Mouse (Mus musculus): Measurements from ENCODE around the gene Kirrel3. TPM values are rescaled to one million over a fixed set of nuclear protein-coding genes. Genes with fewer than 3 reads are reported as not detected.

The Kirrel3 gene
- total and polyA plus RNA-seq, 3 experiments: 0.98 TPM; not detected in 2

DNA sequence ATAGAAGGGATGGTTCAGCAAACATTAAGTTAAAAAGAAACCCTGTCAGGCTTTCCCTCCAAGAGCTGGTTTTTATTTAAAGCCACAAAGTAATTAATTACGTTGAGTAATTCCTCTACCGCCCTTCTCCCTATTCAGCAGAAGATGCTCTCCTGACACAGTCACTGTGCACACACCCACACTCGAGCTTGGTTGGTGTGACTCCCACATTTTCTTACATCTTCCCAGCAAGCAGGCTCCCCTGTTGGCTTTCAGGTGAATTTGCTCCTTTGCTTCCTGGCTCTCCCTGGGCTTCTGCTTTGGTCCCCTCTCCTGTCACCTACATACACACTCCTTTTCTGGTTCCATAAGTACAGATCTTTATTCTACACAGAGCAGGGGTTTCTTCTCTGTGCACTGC, 203.7 kb downstream of the Kirrel3 start:
- H3K36me3 ChIP-seq (replicated peaks): no peaks in the 10 kb centered on the region
- H3K4me1 ChIP-seq (ENCODE audit: insufficient read depth, low read depth, low read length): no peaks in the 10 kb centered on the region
- no peak overlapping the region for H3K4me3 ChIP-seq (ENCODE audit: low read depth, low read length)
- ATAC-seq (ENCODE audit: extremely low read depth, insufficient number of reproducible peaks, low FRiP score, poor library complexity, severe bottlenecking): no peak
- no peak for DNase-seq (ENCODE audit: low spot score)
- TF ChIP-seq POLR2AphosphoS5 (IDR thresholded peaks at IDR 0.05; ENCODE audit: insufficient replicate concordance, low read depth, low read length) (no peak), GATA2 (IDR thresholded peaks at IDR 0.05; ENCODE audit: borderline replicate concordance, low read depth, low read length) (no peak), GATA1 (IDR thresholded peaks at IDR 0.05; ENCODE audit: borderline replicate concordance, low read length) (no peak), CTCF (IDR thresholded peaks at IDR 0.05; ENCODE audit: low read depth, low read length) (no peak), TAL1 (conservative IDR thresholded peaks at IDR 0.05; ENCODE audit: low read depth, low read length) (no peak)
- peaks cover 6% of the 10 kb centered on the region; the same call in 1 of the 2 replicates for H3K9me3 ChIP-seq (replicated peaks)
- H3K27me3 ChIP-seq (ENCODE audit: insufficient read depth, low read length): no peaks in the 10 kb centered on the region

DNA sequence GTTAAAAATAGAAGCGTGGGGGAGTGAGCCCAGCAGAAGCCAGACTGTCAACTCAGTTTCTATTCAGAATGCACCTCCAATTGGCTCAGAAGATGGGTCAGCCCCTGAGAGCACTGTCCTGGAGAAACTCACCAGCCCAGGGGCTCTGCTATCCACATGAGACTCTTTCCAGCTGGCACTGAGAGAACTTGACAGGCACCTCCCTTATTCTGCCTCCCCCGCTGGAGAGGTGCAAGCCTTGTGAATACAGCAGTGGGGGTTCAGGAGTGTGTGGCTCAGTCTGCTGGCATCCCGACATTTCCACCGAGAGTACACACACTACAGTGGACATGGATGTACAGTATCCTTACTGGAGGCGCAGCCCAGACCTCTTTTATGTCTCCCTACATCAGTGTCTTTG, 210.0 kb downstream of the Kirrel3 start:
- DNase-seq (ENCODE audit: low spot score) (no peak), ATAC-seq (ENCODE audit: extremely low read depth, insufficient number of reproducible peaks, low FRiP score, poor library complexity, severe bottlenecking) (no peak)
- Histone ChIP-seq H3K36me3 (replicated peaks) (no peaks in the 10 kb centered on the region), H3K4me1 (ENCODE audit: insufficient read depth, low read depth, low read length) (no peaks in the 10 kb centered on the region), H3K4me3 (ENCODE audit: low read depth, low read length) (no peak overlapping the region), H3K9me3 (replicated peaks) (0 out of 2 replicates have a peak, but pooled peaks cover 2% of the 10 kb centered on the region), H3K27me3 (ENCODE audit: insufficient read depth, low read length) (no peaks in the 10 kb centered on the region)
- no peak for TF ChIP-seq GATA2 (IDR thresholded peaks at IDR 0.05; ENCODE audit: borderline replicate concordance, low read depth, low read length)
- TF ChIP-seq TAL1 (conservative IDR thresholded peaks at IDR 0.05; ENCODE audit: low read depth, low read length): no peak
- TF ChIP-seq POLR2AphosphoS5 (IDR thresholded peaks at IDR 0.05; ENCODE audit: insufficient replicate concordance, low read depth, low read length): no peak
- no peak for TF ChIP-seq GATA1 (IDR thresholded peaks at IDR 0.05; ENCODE audit: borderline replicate concordance, low read length)
- no peak for TF ChIP-seq CTCF (IDR thresholded peaks at IDR 0.05; ENCODE audit: low read depth, low read length)

DNA sequence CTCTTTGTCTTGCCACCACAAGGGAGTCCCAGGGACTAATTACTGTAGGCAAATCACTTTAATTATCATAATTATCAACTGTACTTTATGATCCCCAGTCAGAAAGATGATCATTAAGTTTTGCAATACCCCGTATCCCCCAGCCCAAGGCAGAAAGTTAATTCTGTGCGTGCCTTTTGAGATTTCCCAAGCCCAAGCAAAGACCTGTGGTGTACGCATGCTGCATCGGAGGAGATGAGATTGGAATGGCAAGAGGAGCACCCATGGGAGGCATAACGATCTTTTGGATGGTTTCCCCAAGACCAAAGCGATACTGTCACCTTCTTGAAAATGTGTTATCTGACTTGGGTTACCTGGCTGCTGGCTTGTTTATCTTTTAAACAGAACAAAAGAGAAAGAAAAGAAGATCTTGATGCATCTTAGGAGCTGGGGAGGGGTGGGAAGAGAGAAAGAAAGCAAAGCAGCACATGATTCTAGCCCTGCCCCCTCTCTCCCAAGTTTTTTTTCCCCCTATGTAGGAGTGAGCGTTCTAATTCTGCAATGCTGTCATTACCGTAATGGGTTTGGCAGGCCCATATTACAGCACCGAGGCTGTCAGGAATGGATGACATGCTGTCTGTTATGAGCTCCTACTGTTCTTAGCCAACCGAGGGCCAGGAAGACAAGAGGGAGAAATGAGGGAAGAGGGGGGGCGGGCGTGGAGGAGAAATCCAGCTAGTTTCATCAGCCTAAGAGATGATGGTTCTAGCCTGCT, 218.0 kb downstream of the Kirrel3 start:
- H3K36me3 ChIP-seq (replicated peaks): no peaks in the 10 kb centered on the region
- no peaks in the 10 kb centered on the region for H3K4me1 ChIP-seq (ENCODE audit: insufficient read depth, low read depth, low read length)
- H3K9me3 ChIP-seq (replicated peaks): no peaks in the 10 kb centered on the region
- DNase-seq (ENCODE audit: low spot score) (no peak), ATAC-seq (ENCODE audit: extremely low read depth, insufficient number of reproducible peaks, low FRiP score, poor library complexity, severe bottlenecking) (no peak)
- no peak for TF ChIP-seq TAL1 (conservative IDR thresholded peaks at IDR 0.05; ENCODE audit: low read depth, low read length)
- TF ChIP-seq CTCF (IDR thresholded peaks at IDR 0.05; ENCODE audit: low read depth, low read length): no peak
- TF ChIP-seq GATA1 (IDR thresholded peaks at IDR 0.05; ENCODE audit: borderline replicate concordance, low read length): no peak
- no peak for TF ChIP-seq POLR2AphosphoS5 (IDR thresholded peaks at IDR 0.05; ENCODE audit: insufficient replicate concordance, low read depth, low read length)
- H3K27me3 ChIP-seq (ENCODE audit: insufficient read depth, low read length): no peaks in the 10 kb centered on the region
- H3K4me3 ChIP-seq (ENCODE audit: low read depth, low read length): no peak overlapping the region

DNA sequence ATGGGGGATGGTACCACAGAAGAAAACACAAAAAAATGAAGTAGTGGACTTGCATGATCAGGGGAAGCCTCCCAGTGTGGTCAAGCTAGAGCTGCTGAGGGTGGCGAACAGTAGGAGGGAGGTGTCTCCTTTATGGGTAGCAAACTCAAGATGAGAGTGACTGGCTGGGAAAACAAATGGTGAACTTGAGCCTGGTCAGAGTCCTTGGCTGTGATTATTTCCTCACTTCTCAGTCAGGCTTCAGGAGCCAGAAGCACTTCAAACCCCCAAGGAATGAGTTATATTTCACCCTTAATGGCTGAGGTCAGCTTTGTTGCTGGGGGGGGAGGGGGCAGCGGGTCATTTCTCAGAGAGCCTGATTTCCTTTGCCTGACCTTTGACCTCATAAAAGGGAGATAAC, 218.7 kb downstream of the Kirrel3 start:
- Histone ChIP-seq H3K27me3 (ENCODE audit: insufficient read depth, low read length) (no peaks in the 10 kb centered on the region), H3K9me3 (replicated peaks) (no peaks in the 10 kb centered on the region), H3K4me3 (ENCODE audit: low read depth, low read length) (no peak overlapping the region), H3K36me3 (replicated peaks) (no peaks in the 10 kb centered on the region), H3K4me1 (ENCODE audit: insufficient read depth, low read depth, low read length) (no peaks in the 10 kb centered on the region)
- TF ChIP-seq GATA1 (IDR thresholded peaks at IDR 0.05; ENCODE audit: borderline replicate concordance, low read length): no peak
- TF ChIP-seq POLR2AphosphoS5 (IDR thresholded peaks at IDR 0.05; ENCODE audit: insufficient replicate concordance, low read depth, low read length): no peak
- no peak for TF ChIP-seq CTCF (IDR thresholded peaks at IDR 0.05; ENCODE audit: low read depth, low read length)
- no peak for TF ChIP-seq TAL1 (conservative IDR thresholded peaks at IDR 0.05; ENCODE audit: low read depth, low read length)
- no peak for TF ChIP-seq GATA2 (IDR thresholded peaks at IDR 0.05; ENCODE audit: borderline replicate concordance, low read depth, low read length)
- ATAC-seq (ENCODE audit: extremely low read depth, insufficient number of reproducible peaks, low FRiP score, poor library complexity, severe bottlenecking) (no peak), DNase-seq (ENCODE audit: low spot score) (no peak)

DNA sequence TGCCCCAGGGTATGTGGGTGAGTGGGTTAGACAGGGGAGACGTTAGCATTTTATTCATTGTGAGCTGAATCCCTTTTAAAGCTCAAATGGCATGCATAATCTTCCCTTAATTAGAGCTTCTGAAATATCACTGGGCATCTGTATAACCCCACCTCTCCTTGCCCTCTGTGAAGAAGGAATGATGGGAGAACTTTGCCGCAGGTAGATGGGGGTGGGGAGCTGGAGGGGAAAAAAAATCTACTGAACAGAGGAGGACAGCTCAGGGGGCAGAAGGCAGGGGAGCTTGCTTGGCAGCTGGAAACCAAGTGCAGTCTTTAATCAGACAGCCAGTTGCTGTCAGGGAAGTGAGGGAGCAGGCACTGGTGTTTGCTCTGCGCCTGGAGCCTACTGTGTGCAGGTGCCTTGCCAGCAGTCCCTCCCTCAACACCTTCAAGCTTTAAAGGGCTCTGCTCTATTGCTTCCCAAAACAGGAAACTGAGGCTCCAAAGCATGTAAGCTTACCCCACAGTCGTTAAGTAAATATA, 220.7 kb downstream of the Kirrel3 start:
- TF ChIP-seq GATA2 (IDR thresholded peaks at IDR 0.05; ENCODE audit: borderline replicate concordance, low read depth, low read length) (no peak), POLR2AphosphoS5 (IDR thresholded peaks at IDR 0.05; ENCODE audit: insufficient replicate concordance, low read depth, low read length) (no peak), GATA1 (IDR thresholded peaks at IDR 0.05; ENCODE audit: borderline replicate concordance, low read length) (no peak), TAL1 (conservative IDR thresholded peaks at IDR 0.05; ENCODE audit: low read depth, low read length) (no peak), CTCF (IDR thresholded peaks at IDR 0.05; ENCODE audit: low read depth, low read length) (no peak)
- H3K27me3 ChIP-seq (ENCODE audit: insufficient read depth, low read length): no peaks in the 10 kb centered on the region
- no peak overlapping the region for H3K4me3 ChIP-seq (ENCODE audit: low read depth, low read length)
- H3K36me3 ChIP-seq (replicated peaks): no peaks in the 10 kb centered on the region
- ATAC-seq (ENCODE audit: extremely low read depth, insufficient number of reproducible peaks, low FRiP score, poor library complexity, severe bottlenecking) (no peak), DNase-seq (ENCODE audit: low spot score) (no peak)
- H3K9me3 ChIP-seq (replicated peaks): no peaks in the 10 kb centered on the region
- H3K4me1 ChIP-seq (ENCODE audit: insufficient read depth, low read depth, low read length): no peaks in the 10 kb centered on the region

DNA sequence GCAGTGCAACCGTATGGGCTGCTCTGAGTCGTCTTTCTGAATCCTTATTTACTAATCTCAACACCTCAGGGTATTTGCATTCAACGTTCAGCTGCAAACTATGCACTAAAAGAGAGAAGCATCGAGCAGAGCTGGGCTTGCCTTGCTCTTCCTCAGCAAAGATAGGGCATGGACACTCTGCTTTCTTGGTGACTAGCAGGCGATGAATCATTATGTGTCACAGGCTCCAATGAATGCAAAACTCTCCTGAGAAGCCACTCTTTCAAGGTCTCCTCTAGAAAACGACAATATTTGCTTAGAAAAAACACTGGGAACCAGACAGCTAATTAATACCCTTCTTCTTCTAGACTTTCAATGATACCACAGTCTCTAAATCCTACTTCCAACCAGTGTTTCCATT, 223.0 kb downstream of the Kirrel3 start:
- Histone ChIP-seq H3K4me3 (ENCODE audit: low read depth, low read length) (no peak overlapping the region), H3K4me1 (ENCODE audit: insufficient read depth, low read depth, low read length) (no peaks in the 10 kb centered on the region), H3K9me3 (replicated peaks) (no peaks in the 10 kb centered on the region), H3K27me3 (ENCODE audit: insufficient read depth, low read length) (no peaks in the 10 kb centered on the region), H3K36me3 (replicated peaks) (no peaks in the 10 kb centered on the region)
- ATAC-seq (ENCODE audit: extremely low read depth, insufficient number of reproducible peaks, low FRiP score, poor library complexity, severe bottlenecking): no peak
- no peak for TF ChIP-seq GATA2 (IDR thresholded peaks at IDR 0.05; ENCODE audit: borderline replicate concordance, low read depth, low read length)
- DNase-seq (ENCODE audit: low spot score): no peak
